Mouse (Mus musculus): Measurements from ENCODE around the gene Sh2d5. TPM values are rescaled to one million over a fixed set of nuclear protein-coding genes. Genes with fewer than 3 reads are reported as not detected.

Gene Sh2d5
- polyA plus RNA-seq, 1 experiment from 2014 or later: 6.8 TPM

DNA sequence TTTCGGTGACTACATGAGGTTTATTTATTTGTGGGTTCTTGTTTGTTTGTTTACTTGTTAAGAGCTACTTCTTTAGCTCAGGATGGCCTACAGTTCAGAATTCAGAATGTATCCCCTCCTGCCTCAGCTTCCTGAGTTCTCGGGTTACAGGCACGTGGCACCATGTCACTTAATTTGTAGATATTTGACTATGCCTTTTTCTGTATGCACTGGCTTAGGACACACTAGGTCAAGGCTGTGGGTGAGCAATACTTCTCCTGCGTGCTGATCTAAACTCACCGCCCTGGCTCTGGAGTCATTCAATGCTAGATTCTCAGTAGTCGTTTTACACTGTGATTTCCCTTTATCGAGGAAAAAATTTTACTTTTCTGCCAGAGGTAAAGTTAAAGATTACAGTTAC lies 29.4 kb upstream of the Sh2d5 start:
- H3K9ac ChIP-seq (replicated peaks): no peak overlapping the region
- H3K4me2 ChIP-seq (replicated peaks): no peak overlapping the region
- ATAC-seq (replicated peaks): no peak
- no peak overlapping the region for H3K27ac ChIP-seq (replicated peaks)
- WGBS: 91% methylated on average over 7 of the region's 7 CpGs
- H3K27me3 ChIP-seq: no peaks in the 10 kb centered on the region
- H3K4me3 ChIP-seq: no peak overlapping the region
- H3K36me3 ChIP-seq: peaks cover 37% of the 10 kb centered on the region
- peaks cover 31% of the 10 kb centered on the region for H3K4me1 ChIP-seq
- H3K9me3 ChIP-seq: no peaks in the 10 kb centered on the region

- 93% methylated on average over 5 of the region's 5 CpGs for whole genome bisulfite sequencing
- H3K9me3 ChIP-seq: no peaks in the 10 kb centered on the region
Measured at GRCm38 (mm10) chr4:138221406-138221805, 28.8 kb upstream of the Sh2d5 start.

GRCm38 (mm10) chr4:138222396-138222795 lies 27.8 kb upstream of the Sh2d5 start:
- no peak overlapping the region for H3K4me2 ChIP-seq (replicated peaks)
- peaks cover 28% of the 10 kb centered on the region for H3K4me1 ChIP-seq
- H3K4me3 ChIP-seq: no peak overlapping the region
- no peak overlapping the region for H3K27ac ChIP-seq (replicated peaks)
- 92% methylated on average over 5 of the region's 5 CpGs for WGBS
- no peaks in the 10 kb centered on the region for H3K27me3 ChIP-seq
- no peaks in the 10 kb centered on the region for H3K9me3 ChIP-seq
- peaks cover 52% of the 10 kb centered on the region for H3K36me3 ChIP-seq
- no peak for ATAC-seq (replicated peaks)
- H3K9ac ChIP-seq (replicated peaks): no peak overlapping the region

More at GRCm38 (mm10) chr4:138221406-138221805, 28.8 kb upstream of the Sh2d5 start:
- no peak for ATAC-seq (replicated peaks)
- H3K9ac ChIP-seq (replicated peaks): no peak overlapping the region
- H3K4me1 ChIP-seq: peaks cover 28% of the 10 kb centered on the region
- H3K27me3 ChIP-seq: no peaks in the 10 kb centered on the region
- no peak overlapping the region for H3K27ac ChIP-seq (replicated peaks)
- H3K4me3 ChIP-seq: no peak overlapping the region
- peaks cover 44% of the 10 kb centered on the region for H3K36me3 ChIP-seq
- no peak overlapping the region for H3K4me2 ChIP-seq (replicated peaks)

- no peak overlapping the region for H3K9ac ChIP-seq (replicated peaks)
- no peak overlapping the region for H3K4me3 ChIP-seq
- 91% methylated on average over 10 of the region's 10 CpGs for WGBS
- no peaks in the 10 kb centered on the region for H3K9me3 ChIP-seq
- no peak overlapping the region for H3K27ac ChIP-seq (replicated peaks)
- H3K27me3 ChIP-seq: no peaks in the 10 kb centered on the region
- no peak overlapping the region for H3K4me2 ChIP-seq (replicated peaks)
- H3K4me1 ChIP-seq: peaks cover 17% of the 10 kb centered on the region
- peaks cover 64% of the 10 kb centered on the region for H3K36me3 ChIP-seq
- ATAC-seq (replicated peaks): no peak
Measured at GRCm38 (mm10) chr4:138223623-138224022, 26.6 kb upstream of the Sh2d5 start.

DNA sequence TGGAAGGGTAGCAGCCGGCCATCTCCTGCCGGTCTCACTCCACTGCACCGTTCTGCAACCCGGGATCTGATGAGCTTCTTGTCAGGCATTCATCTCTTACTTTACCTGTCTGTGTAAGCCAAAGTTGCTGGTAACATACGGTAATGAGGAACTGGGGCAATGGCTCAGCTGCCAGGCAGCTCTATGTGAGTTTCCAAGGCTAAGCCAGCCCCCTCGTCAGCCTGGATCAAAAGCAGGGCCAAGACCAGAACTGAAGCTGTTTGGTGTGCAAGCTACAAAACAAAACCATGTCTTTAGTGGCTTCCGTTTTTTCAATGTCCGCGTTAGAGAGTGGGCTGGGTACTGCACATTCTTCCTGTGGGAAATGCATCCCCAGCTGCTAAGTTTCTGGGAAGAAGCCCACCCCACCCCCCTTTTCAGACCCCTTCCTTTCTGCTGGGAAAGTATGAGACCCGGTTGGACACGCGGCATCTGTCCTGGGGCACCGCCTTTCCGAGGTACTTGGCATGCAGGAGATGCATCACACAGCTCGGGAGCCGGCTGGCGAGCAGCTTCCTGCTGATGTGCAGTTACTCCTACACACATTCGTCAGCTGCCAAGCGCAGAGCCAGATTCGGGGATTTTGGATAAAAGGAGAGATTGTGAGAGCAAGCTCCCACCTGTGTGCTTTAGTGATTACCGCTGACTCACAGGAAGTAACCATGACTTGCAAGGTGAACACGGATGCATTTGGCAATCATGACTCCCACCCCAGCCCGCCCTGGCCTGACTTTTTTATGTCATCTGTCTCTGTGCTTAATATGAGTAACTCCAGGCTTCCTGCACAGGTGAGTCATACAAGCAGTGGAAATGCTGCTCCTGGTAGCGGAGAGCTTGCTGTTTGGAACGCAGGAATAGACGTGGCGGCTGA lies 3.2 kb upstream of the Sh2d5 start:
- ATAC-seq (replicated peaks): no peak
- no peaks in the 10 kb centered on the region for H3K9me3 ChIP-seq
- H3K4me1 ChIP-seq: peaks cover 23% of the 10 kb centered on the region
- H3K27ac ChIP-seq (replicated peaks): no peak overlapping the region; the same call in 1 of the 2 replicates
- H3K4me2 ChIP-seq (replicated peaks): no peak overlapping the region
- no peak overlapping the region for H3K9ac ChIP-seq (replicated peaks)
- 70% methylated on average over 27 of the region's 27 CpGs for WGBS
- no peaks in the 10 kb centered on the region; the same call in 1 of the 2 replicates for H3K27me3 ChIP-seq
- peaks cover 56% of the 10 kb centered on the region for H3K36me3 ChIP-seq
- no peak overlapping the region for H3K4me3 ChIP-seq

DNA sequence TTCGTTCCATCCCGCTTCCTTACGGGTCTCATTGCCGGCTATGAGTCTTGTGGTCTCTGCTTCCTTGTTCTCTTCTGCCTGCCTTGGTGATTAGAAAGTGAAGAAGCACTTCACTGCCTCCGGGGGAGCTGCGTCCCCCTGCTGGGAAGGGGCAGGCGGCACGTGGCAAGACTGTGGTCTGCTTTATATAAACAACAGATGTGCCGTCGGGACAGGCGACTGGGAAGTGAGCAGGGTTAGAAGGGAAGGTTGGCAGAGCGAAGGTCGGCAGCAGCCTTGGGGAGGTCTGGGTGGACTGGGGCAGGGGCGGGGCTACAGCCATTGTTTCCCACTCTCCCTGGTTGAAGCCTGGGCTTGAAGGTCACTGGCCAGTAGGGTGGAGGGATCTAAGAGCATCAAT lies 1.6 kb downstream of the Sh2d5 start:
- H3K36me3 ChIP-seq: peaks cover 11% of the 10 kb centered on the region
- under 1% methylated on average over 14 of the region's 14 CpGs for WGBS
- H3K4me2 ChIP-seq (replicated peaks): peak overlapping the region; percentile 97
- H3K4me3 ChIP-seq: peak overlapping the region; percentile 61
- peak overlapping the region; percentile 64 for H3K9ac ChIP-seq (replicated peaks)
- no peak overlapping the region for H3K27ac ChIP-seq (replicated peaks)
- H3K27me3 ChIP-seq: peaks cover 15% of the 10 kb centered on the region; the same call in 1 of the 2 replicates
- no peaks in the 10 kb centered on the region for H3K9me3 ChIP-seq
- peaks cover 32% of the 10 kb centered on the region for H3K4me1 ChIP-seq
- ATAC-seq (replicated peaks): no peak

DNA sequence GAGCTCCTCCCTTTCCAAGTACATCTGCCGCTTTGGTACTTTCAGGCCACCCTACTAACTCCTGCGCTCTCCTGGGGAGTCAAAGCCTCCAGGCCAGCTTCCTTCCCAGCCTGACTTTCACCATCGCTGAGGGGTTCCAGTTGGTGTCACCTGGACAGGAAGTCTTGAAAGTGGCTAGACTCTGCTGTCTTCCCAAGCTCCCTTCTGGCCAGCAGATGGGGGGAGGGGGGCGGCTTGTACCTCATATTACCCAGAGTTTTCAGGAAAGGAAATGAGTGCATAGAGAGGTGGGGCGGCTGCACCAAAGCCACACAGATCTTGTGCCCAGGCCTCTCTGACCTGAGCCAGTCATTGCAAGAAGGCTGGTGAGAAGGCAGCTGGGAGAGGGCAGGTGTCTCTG lies 2.0 kb downstream of the Sh2d5 start:
- no peak for ATAC-seq (replicated peaks)
- no peak overlapping the region for H3K27ac ChIP-seq (replicated peaks)
- H3K27me3 ChIP-seq: peaks cover 15% of the 10 kb centered on the region; the same call in 1 of the 2 replicates

GRCm38 (mm10) chr4:138257116-138257687 lies 7.0 kb downstream of the Sh2d5 start:
- no peak overlapping the region for H3K27ac ChIP-seq (replicated peaks)
- no peak overlapping the region for H3K4me3 ChIP-seq

More for the DNA sequence above, 2.0 kb downstream of the Sh2d5 start:
- peak overlapping the region; percentile 97 for H3K4me2 ChIP-seq (replicated peaks)
- no peaks in the 10 kb centered on the region for H3K9me3 ChIP-seq
- H3K4me3 ChIP-seq: peak overlapping the region; percentile 61
- peaks cover 32% of the 10 kb centered on the region for H3K4me1 ChIP-seq
- WGBS: 14% methylated on average over 5 of the region's 5 CpGs
- peaks cover 7% of the 10 kb centered on the region for H3K36me3 ChIP-seq
- H3K9ac ChIP-seq (replicated peaks): peak overlapping the region; percentile 64

DNA sequence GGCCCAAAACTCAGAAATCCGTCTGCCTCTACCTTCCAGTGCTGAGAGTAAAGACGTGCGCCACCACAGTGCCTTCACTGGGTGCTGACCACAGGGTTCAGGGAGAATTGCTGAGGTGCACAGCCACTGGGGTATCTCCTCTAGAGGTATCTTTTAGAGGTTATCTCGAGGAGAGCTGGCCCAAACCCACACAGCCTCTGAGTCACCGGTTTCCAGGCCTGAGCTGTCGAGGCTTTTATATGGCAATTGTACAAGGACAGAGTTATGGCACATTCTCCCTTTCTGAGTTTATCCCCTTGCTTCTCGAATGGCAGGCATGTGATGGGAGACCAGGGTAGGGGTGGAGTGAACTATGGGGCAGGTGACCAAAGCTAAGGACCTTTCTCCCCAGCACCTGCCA lies 8.5 kb downstream of the Sh2d5 start:
- H3K4me1 ChIP-seq: peaks cover 7% of the 10 kb centered on the region
- H3K9ac ChIP-seq (replicated peaks): no peak overlapping the region
- no peak overlapping the region for H3K4me3 ChIP-seq
- no peaks in the 10 kb centered on the region for H3K9me3 ChIP-seq
- no peaks in the 10 kb centered on the region for H3K36me3 ChIP-seq
- 80% methylated on average over 7 of the region's 7 CpGs for WGBS
- peaks cover 15% of the 10 kb centered on the region for H3K27me3 ChIP-seq
- H3K4me2 ChIP-seq (replicated peaks): no peak overlapping the region
- ATAC-seq (replicated peaks): no peak
- no peak overlapping the region for H3K27ac ChIP-seq (replicated peaks)

More at GRCm38 (mm10) chr4:138257116-138257687, 7.0 kb downstream of the Sh2d5 start:
- no peaks in the 10 kb centered on the region for H3K36me3 ChIP-seq
- 84% methylated on average over 22 of the region's 22 CpGs for WGBS
- peaks cover 15% of the 10 kb centered on the region; the same call in 1 of the 2 replicates for H3K27me3 ChIP-seq
- H3K4me2 ChIP-seq (replicated peaks): no peak overlapping the region
- no peak overlapping the region for H3K9ac ChIP-seq (replicated peaks)
- H3K4me1 ChIP-seq: peaks cover 7% of the 10 kb centered on the region
- ATAC-seq (replicated peaks): no peak
- H3K9me3 ChIP-seq: no peaks in the 10 kb centered on the region

DNA sequence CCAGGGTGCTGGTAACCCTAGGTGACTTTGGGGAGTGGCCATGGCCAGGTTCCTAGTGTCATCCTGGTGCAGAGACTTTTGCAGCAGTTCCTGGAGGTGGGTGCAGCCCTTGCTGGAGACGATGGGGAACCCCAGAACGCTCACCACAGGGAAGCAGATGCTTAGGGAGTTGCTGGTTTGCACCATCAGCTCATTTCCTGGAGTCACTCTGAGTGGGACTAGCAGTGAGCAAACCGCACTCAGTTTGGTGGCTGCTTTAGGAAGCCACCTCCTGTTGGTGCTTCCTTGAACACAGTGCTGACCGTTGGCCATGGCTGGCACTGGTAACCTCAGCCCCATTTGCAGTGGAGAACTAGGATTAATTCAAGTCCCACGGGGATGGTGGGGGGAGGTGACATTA lies 9.3 kb downstream of the Sh2d5 start:
- Histone ChIP-seq H3K4me1 (peaks cover 7% of the 10 kb centered on the region), H3K9me3 (no peaks in the 10 kb centered on the region), H3K27me3 (peaks cover 9% of the 10 kb centered on the region; the same call in 1 of the 2 replicates), H3K27ac (replicated peaks) (no peak overlapping the region), H3K9ac (replicated peaks) (no peak overlapping the region), H3K4me2 (replicated peaks) (no peak overlapping the region), H3K4me3 (no peak overlapping the region), H3K36me3 (no peaks in the 10 kb centered on the region)
- WGBS: 87% methylated on average over 5 of the region's 5 CpGs
- no peak for ATAC-seq (replicated peaks)

DNA sequence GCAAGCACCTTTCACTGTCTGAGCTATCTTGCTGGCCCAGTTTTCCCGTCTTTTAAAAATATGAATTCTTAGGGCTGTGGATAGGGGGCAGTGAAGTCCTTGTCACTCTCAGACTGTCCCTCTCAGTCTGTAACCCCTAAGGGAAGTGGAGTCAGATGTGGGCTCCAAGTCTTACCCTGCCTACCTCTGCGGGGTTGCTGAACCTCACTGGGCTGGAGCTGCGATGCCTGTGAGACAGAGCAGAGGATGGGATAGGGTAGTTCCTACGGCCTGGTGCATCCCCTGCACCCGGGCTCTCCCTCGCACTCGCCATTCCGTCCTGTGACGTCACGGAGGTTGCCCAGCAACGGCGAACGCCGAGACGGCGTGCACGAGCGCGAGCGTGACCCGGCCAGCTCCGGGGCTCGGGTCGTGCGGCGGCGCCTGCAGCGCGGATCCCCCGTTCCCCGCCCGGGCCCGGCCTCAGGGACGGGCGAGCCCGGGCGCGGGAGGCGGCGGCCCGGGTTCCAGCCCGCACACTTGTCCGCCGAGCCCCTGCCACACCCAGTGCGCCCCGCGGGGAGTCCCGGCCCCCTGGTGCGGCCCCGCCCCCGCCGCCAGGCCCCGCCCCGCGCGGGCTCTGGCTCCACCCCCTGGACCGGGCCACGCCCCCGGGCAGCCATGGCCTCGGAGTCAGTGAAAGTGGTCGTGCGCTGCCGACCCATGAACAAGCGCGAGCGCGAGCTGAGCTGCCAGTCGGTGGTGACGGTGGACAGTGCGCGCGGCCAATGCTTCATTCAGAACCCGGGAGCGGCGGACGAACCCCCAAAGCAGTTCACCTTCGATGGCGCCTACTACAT lies 11.9 kb downstream of the Sh2d5 start:
- peak overlapping the region; percentile 88 for H3K4me2 ChIP-seq (replicated peaks)
- peak; percentile 88 for ATAC-seq (replicated peaks)
- under 1% methylated on average over 74 of the region's 78 CpGs for WGBS
- H3K36me3 ChIP-seq: no peaks in the 10 kb centered on the region
- H3K27ac ChIP-seq (replicated peaks): no peak overlapping the region; the same call in 1 of the 2 replicates
- peak overlapping the region; percentile 39 for H3K9ac ChIP-seq (replicated peaks)
- peak overlapping the region; percentile 60 for H3K4me3 ChIP-seq
- H3K4me1 ChIP-seq: peaks cover 7% of the 10 kb centered on the region
- H3K27me3 ChIP-seq: peaks cover 9% of the 10 kb centered on the region; the same call in 1 of the 2 replicates
- H3K9me3 ChIP-seq: no peaks in the 10 kb centered on the region
